Mouse (Mus musculus) hindbrain, postnatal 0 days (tissue): Measurements from ENCODE around the gene Pard6b. TPM values are rescaled to one million over a fixed set of nuclear protein-coding genes. Genes with fewer than 3 reads are reported as not detected.

Experiments
- ATAC-seq: fragments of 200-750 bp; cut with Nextera tagmentation; 2 replicates; pipeline ENCODE4 v1.8.0; 2017; ENCODE audit warnings: mild to moderate bottlenecking, moderate TSS enrichment, moderate library complexity
- DNase-seq: peaks from one replicate; pipeline ENCODE4 v3.0.0-alpha.2; 2015; ENCODE audit warnings: low spot score
- H3K27ac ChIP-seq: fragments of 300-500 bp; sonication (generic); 2 replicates; pipeline ENCODE4 v1.5.1; 2014; ENCODE audit warnings: mild to moderate bottlenecking
- H3K27me3 ChIP-seq: fragments of 300-500 bp; sonication (generic); 2 replicates; pipeline ENCODE4 v1.6.1; 2014; ENCODE audit warnings: low read length, mixed read lengths; ENCODE audit not compliant: insufficient read depth
- H3K36me3 ChIP-seq: fragments of 300-500 bp; sonication (generic); 2 replicates; pipeline ENCODE4 v1.6.1; 2014; ENCODE audit warnings: low read length, mixed read lengths; ENCODE audit not compliant: insufficient read depth
- H3K4me1 ChIP-seq: fragments of 300-500 bp; sonication (generic); 2 replicates; pipeline ENCODE4 v1.6.1; 2014; ENCODE audit warnings: antibody characterized with exemption, low read length, mixed read lengths; ENCODE audit not compliant: insufficient read depth
- H3K4me2 ChIP-seq: fragments of 300-500 bp; sonication (generic); 2 replicates; pipeline ENCODE4 v1.6.1; 2014; ENCODE audit warnings: low read depth, mild to moderate bottlenecking, low read length, moderate library complexity, mixed read lengths
- H3K4me3 ChIP-seq: fragments of 300-500 bp; sonication (generic); 2 replicates; pipeline ENCODE4 v1.5.1; 2014; ENCODE audit warnings: low read length
- H3K9ac ChIP-seq: fragments of 300-500 bp; sonication (generic); replicated peaks from 2 replicates; pipeline ENCODE4 v1.6.1; 2014; ENCODE audit warnings: mild to moderate bottlenecking, low read length, moderate library complexity, mixed read lengths
- H3K9me3 ChIP-seq: fragments of 300-500 bp; sonication (generic); 2 replicates; pipeline ENCODE4 v1.6.1; 2016; ENCODE audit warnings: low read length, mixed read lengths
- CTCF ChIP-seq: IDR thresholded peaks from 2 replicates; pipeline ENCODE4 v1.5.1; 2016; ENCODE audit warnings: antibody characterized with exemption, control low read depth, low read depth
- whole genome bisulfite sequencing: fragments of 180-500 bp; shearing (Covaris S2); extraction: QIAGEN DNeasy Blood & Tissue Kit; methylation state at CpG from one replicate; pipeline ENCODE4 v1.1.7; 2014; 5-methylcytosine and 5-hydroxymethylcytosine counted together
- polyA plus RNA-seq: library from polyadenylated mRNA; unstranded; fragments of >200 nt; fragmentation: Nextera tagmentation; extraction: Ambion mirVana; gene quantifications from 2 replicates; pipeline ENCODE4 v1.2.1, GENCODE M21; 2015
- total RNA-seq: library from RNA; depleted of rRNA; stranded (reverse); fragments of >200 nt; gene quantifications from 2 replicates; pipeline ENCODE4 v1.2.3, GENCODE M21; 2014

Gene Pard6b
- total and polyA plus RNA-seq, 2 experiments from 2014 or later = 4.5 to 5.1 TPM

- Histone ChIP-seq H3K36me3 (no peaks in the 10 kb centered on the region), H3K9ac (no peak overlapping the region), H3K4me1 (no peaks in the 10 kb centered on the region), H3K27me3 (no peaks in the 10 kb centered on the region), H3K9me3 (no peaks in the 10 kb centered on the region), H3K4me3 (no peak overlapping the region), H3K27ac (no peak overlapping the region), H3K4me2 (no peak overlapping the region)
- DNase-seq = no peak
- no peak for ATAC-seq
- 86% methylated on average over 6 of the region's 6 CpGs for WGBS
- TF ChIP-seq CTCF = no peak
Observed at GRCm38 (mm10) chr2:168123652-168124051, 42.8 kb downstream of the Pard6b start.

- no peak overlapping the region for H3K27ac ChIP-seq
- no peaks in the 10 kb centered on the region for H3K4me1 ChIP-seq
- H3K4me2 ChIP-seq = no peak overlapping the region
- no peaks in the 10 kb centered on the region for H3K27me3 ChIP-seq
- no peaks in the 10 kb centered on the region for H3K9me3 ChIP-seq
- no peak for TF ChIP-seq CTCF
- H3K36me3 ChIP-seq = no peaks in the 10 kb centered on the region
- H3K9ac ChIP-seq = no peak overlapping the region
- ATAC-seq (no peak), DNase-seq (no peak)
- 34% methylated on average over 11 of the region's 11 CpGs for WGBS
- H3K4me3 ChIP-seq = no peak overlapping the region
Observed at GRCm38 (mm10) chr2:168125288-168126089, 44.7 kb downstream of the Pard6b start.

- Histone ChIP-seq H3K27ac (peak overlapping the region; percentile 34; the same call in 1 of the 2 replicates), H3K9me3 (no peaks in the 10 kb centered on the region)
- 84% methylated on average over 14 of the region's 14 CpGs for WGBS
Observed at GRCm38 (mm10) chr2:168127767-168128166, 47.0 kb downstream of the Pard6b start.

GRCm38 (mm10) chr2:168128211-168128859 lies 47.5 kb downstream of the Pard6b start:
- Histone ChIP-seq H3K4me3 (no peak overlapping the region), H3K36me3 (no peaks in the 10 kb centered on the region), H3K27me3 (no peaks in the 10 kb centered on the region), H3K9me3 (no peaks in the 10 kb centered on the region), H3K4me2 (0 out of 2 replicates have a peak overlapping the region, but pooled peaks have one; percentile 18), H3K27ac (peak overlapping the region; percentile 34; the same call in 1 of the 2 replicates), H3K4me1 (no peaks in the 10 kb centered on the region), H3K9ac (no peak overlapping the region)
- ATAC-seq (peak; percentile 90), DNase-seq (peak; percentile 92)
- TF ChIP-seq CTCF = peak; percentile 78
- WGBS = 20% methylated on average over 12 of the region's 14 CpGs

More at GRCm38 (mm10) chr2:168127767-168128166, 47.0 kb downstream of the Pard6b start:
- no peaks in the 10 kb centered on the region for H3K4me1 ChIP-seq
- no peaks in the 10 kb centered on the region for H3K36me3 ChIP-seq
- ATAC-seq (no peak), DNase-seq (no peak)
- no peak overlapping the region for H3K4me3 ChIP-seq
- no peak for TF ChIP-seq CTCF
- H3K4me2 ChIP-seq = no peak overlapping the region
- no peaks in the 10 kb centered on the region for H3K27me3 ChIP-seq
- H3K9ac ChIP-seq = no peak overlapping the region

GRCm38 (mm10) chr2:168130046-168130445 lies 49.2 kb downstream of the Pard6b start:
- Histone ChIP-seq H3K4me3 (no peak overlapping the region), H3K27ac (no peak overlapping the region), H3K4me2 (no peak overlapping the region), H3K4me1 (no peaks in the 10 kb centered on the region), H3K36me3 (no peaks in the 10 kb centered on the region), H3K9me3 (no peaks in the 10 kb centered on the region), H3K9ac (no peak overlapping the region), H3K27me3 (no peaks in the 10 kb centered on the region)
- DNase-seq (no peak), ATAC-seq (no peak)
- 87% methylated on average over 3 of the region's 3 CpGs for WGBS
- TF ChIP-seq CTCF = no peak

- no peaks in the 10 kb centered on the region for H3K36me3 ChIP-seq
- no peaks in the 10 kb centered on the region for H3K9me3 ChIP-seq
- TF ChIP-seq CTCF = no peak
- DNase-seq (peak; percentile 67), ATAC-seq (no peak)
- H3K4me3 ChIP-seq = no peak overlapping the region
- 43% methylated on average over 15 of the region's 15 CpGs for WGBS
- no peaks in the 10 kb centered on the region for H3K27me3 ChIP-seq
- H3K9ac ChIP-seq = no peak overlapping the region
- H3K4me1 ChIP-seq = no peaks in the 10 kb centered on the region
- no peak overlapping the region for H3K27ac ChIP-seq
- peak overlapping the region; percentile 33; the same call in 1 of the 2 replicates for H3K4me2 ChIP-seq
Observed at GRCm38 (mm10) chr2:168137161-168137560, 56.4 kb downstream of the Pard6b start.

GRCm38 (mm10) chr2:168143794-168144193 lies 63.0 kb downstream of the Pard6b start:
- Histone ChIP-seq H3K36me3 (no peaks in the 10 kb centered on the region), H3K27ac (peak overlapping the region; percentile 41; the same call in 1 of the 2 replicates), H3K27me3 (no peaks in the 10 kb centered on the region), H3K9ac (no peak overlapping the region), H3K4me2 (no peak overlapping the region), H3K9me3 (no peaks in the 10 kb centered on the region), H3K4me3 (no peak overlapping the region), H3K4me1 (0 out of 2 replicates have a peak, but pooled peaks cover 6% of the 10 kb centered on the region)
- ATAC-seq = peak; percentile 72
- DNase-seq = peak; percentile 72
- no peak for TF ChIP-seq CTCF
- WGBS = 27% methylated on average over 5 of the region's 5 CpGs
